Mouse (Mus musculus): ENCODE data around the gene Rpl7l1.
"Not testable (repeated sequence)": the region's sequence is repeated elsewhere in the genome, so short reads cannot be mapped to it uniquely, and the experiment has no call there.

Rpl7l1 gene

GRCm38 (mm10) chr17:46782341-46783221 is at the start of gene Rpl7l1:
TSS of gene Rpl7l1 (minus strand) at chr17:46782672.
- in situ Hi-C loops (cut with MboI, MseI) = no loop called here

DNA sequence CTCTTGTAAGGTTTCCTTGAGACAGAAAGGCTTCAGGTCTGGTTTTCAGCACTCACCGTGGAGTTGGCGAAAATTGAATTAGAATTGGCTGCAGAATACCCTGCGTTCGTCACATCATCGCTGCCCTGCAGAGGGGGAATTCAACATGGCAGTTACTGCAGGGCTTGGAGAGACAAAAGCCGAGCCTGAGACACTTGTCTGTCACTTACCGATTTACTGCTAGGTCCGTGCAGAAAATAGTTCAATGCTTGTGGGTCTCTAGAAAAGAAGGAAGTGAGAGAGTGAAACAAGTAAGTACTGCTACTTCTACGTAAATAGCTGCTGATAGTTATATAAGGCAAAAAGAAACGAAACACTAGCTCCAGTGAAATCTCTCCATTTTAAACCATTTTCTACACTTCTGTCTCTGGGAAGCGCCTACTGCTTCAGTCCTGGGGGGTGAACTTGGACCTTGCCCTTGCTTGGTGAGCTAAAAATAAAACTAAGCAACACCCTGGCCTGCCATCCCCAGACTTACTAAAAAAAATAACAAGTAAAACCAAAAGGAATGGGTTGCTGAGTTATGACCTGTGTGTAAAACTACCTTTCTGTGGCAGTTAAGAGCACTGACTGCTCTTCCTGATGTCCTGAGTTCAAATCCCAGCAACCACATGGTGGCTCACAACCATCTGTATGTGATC is 47.5 kb upstream of the Rpl7l1 start:
- in situ Hi-C loops (cut with MboI, MseI) = no loop called here

GRCm38 (mm10) chr17:46828935-46829334 is 46.5 kb upstream of the Rpl7l1 start:
- in situ Hi-C loops (cut with MboI, MseI) = no loop called here

DNA sequence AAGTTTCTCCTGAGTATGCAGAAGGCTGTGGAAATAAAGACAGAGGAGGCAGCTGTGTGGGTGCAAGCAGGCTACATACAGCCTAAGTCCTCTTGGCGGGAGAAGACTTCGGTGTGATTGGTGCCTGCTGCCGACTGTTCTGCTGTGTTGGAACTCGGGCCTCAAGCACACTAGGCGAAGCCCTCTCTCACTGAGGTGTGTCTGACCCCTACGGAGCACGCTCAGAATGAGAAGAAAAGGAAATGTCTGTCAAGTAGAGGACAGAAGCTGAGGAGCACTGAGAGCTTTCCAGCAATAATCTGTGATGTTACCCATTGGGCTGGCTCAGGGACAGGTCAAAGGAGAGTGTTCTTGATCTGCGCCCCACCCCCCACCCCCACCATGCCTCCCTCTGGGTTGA is 40.6 kb upstream of the Rpl7l1 start:
- in situ Hi-C loops (cut with MboI, MseI) = no loop called here

DNA sequence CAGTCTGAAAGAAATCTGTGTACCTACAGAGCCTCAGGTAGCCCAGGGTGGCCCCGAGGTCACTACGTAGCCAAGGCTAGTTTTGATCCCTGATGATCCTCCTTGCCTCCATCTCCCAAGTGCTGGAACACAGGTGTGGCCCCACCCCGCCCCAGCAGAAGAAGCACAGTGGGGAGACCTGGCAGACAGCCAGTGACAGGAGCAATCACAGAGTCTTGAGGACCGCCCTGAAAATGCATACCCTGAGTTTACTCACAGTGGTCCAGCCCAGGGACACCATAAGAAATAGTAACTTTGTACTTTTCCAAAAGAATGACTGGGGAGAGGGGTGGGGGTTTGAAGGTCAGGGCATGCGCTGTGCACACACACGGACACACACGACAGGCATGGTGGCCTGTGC is 38.2 kb upstream of the Rpl7l1 start:
- in situ Hi-C loops (cut with MboI, MseI) = no loop called here

DNA sequence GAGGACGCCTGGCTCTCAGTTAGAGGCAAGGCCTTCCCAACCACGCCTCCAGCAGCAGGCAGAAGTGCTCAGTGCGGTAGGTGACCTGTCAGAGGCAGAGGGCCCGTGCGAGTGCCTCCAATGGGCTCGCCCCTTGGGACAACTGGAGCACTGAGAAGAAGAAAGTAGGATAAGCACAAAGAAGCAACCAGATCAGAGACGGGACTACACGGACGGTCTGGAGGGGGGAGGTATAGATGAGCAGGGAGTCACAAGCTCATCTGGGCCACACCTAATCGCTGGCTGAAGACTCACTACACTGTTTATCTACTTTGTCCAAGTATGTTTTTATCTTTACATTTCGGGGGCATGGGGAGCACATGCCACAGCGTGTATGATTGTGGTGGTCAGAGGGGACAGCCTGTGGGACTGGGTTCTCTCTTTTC is 35.3 kb upstream of the Rpl7l1 start:
- in situ Hi-C loops (cut with MboI, MseI) = no loop called here

GRCm38 (mm10) chr17:46816306-46816705 is 33.8 kb upstream of the Rpl7l1 start:
- in situ Hi-C loops (cut with MboI, MseI) = no loop called here

DNA sequence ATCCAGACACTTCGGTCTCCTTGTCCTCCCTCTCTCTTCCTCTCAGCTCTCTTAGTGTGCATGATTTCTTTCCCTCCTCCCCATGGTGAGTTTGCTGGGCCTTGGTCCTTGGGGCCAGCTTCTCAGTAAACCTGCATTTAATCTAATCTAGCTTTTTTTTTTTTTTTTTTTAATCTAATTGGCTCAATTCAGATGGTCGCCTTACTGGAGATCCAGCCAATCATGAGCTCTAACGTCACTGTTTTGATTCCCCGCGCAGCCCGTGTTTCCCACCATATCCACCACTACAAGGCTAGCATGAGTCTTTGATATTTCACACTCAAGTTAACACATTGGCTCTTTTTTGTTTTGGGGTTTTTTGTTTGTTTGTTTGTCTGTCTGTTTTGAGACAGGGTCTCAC is 32.0 kb upstream of the Rpl7l1 start:
- in situ Hi-C loops (cut with MboI, MseI) = no loop called here

GRCm38 (mm10) chr17:46813637-46814036 is 31.2 kb upstream of the Rpl7l1 start:
- in situ Hi-C loops (cut with MboI, MseI) = no loop called here

DNA sequence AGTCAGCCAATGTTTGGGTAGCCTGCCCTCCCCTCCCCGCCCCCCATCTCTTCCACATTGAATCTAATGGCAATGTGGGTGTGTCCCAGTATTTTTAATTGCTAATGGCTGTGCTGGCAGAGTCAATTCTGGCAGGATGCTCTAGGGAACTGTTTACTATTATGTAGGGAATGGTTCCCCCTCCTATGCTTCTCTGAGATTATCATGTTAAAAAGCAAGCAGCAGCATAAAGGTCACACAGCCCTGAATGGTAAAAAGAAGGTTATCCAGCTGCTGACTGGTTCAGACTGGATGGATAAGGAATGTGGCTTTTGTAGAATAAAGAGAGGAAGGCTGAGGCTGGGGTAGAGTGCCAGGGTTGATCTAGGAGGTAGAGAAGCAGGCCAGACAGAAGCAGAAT is 30.0 kb upstream of the Rpl7l1 start:
- in situ Hi-C loops (cut with MboI, MseI) = no loop called here

- in situ Hi-C loops (cut with MboI, MseI) = no loop called here
These were observed 28.2 kb upstream of the Rpl7l1 start for GRCm38 (mm10) chr17:46810672-46811071.

DNA sequence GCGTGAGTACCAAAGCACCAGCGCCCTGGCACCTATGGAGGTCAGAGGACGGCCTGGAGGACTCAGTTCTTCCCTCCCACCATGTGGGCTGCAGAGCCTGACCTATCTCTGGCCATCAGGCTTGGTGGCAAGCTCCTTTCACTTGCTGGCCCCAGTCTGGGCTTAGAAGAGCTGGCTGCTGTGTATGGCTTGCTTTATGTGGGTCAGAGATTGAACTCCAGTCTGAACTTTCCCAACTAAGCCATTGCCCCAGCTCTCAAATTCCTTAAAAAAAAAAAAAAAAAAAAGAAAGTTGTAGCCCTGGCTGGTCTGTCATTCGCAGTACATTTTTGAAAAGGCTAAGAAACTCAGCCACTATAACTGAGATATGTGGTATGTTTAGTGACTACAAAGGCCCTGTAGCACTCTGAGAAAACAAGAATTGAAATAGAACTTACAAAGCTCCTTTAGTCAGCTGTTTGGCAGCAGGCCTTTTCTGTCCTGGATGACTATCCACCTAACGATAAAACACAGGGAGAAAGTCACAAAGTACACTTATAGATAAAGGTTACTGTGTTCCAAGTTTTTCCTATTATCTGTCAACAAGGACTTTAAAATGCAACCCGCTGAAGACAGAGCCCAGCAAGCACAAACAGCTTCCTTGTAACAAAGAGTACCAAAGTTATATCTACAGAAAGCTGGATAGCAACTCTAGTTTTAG is 26.8 kb upstream of the Rpl7l1 start:
- in situ Hi-C loops (cut with MboI, MseI) = no loop called here

GRCm38 (mm10) chr17:46808376-46808775 is 25.9 kb upstream of the Rpl7l1 start:
- in situ Hi-C loops (cut with MboI, MseI) = no loop called here

GRCm38 (mm10) chr17:46801761-46802160 is 19.3 kb upstream of the Rpl7l1 start:
- in situ Hi-C loops (cut with MboI, MseI) = no loop called here

GRCm38 (mm10) chr17:46799680-46800079 is 17.2 kb upstream of the Rpl7l1 start:
- in situ Hi-C loops (cut with MboI, MseI) = no loop called here

DNA sequence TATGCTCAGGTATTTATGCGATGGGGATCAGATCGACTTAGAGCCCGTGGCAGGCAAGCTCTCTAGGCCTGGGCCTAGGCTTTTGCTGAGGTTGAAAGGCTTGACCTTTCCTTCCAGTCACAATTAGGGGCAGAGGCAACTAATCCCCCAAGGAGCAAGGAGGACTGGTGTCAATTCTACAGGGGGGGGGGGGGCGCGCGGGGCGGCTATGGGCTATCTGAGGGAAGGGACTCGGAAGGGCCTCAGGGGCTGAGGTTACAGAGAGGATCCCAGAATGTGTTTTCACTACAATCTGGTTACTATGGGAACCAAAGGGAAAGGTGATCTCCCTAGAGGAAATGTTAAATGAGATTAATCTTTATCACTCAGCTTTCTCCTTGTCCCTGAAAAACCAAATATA is 14.9 kb upstream of the Rpl7l1 start:
- in situ Hi-C loops (cut with MboI, MseI) = no loop called here

DNA sequence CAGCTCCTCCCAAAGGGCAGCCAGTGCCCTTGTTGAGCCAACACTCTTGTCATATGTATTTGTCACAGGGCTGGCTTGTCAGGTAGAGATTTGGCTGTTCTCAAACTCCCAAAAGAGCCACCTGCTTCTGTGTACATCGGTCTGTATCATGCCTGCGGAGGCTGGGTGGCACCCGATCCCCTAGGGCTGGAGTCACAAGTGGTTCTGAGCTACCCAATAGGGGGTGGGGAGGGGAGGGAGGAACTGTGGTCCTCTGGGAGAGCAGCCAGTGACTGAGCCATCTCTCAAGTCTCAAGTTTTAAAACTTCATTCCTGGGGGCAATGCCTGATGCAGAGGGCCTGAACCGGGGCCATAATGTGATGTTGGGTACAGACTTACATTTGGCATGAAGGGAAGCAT is 14.3 kb upstream of the Rpl7l1 start:
- in situ Hi-C loops (cut with MboI, MseI) = no loop called here

GRCm38 (mm10) chr17:46792963-46793362 is 10.5 kb upstream of the Rpl7l1 start:
- in situ Hi-C loops (cut with MboI, MseI) = loop anchor here (5.0 kb wide), 1 partner anchor 89 kb away; no protein-coding TSS in a partner anchor

GRCm38 (mm10) chr17:46787974-46788373 is 5.5 kb upstream of the Rpl7l1 start:
- in situ Hi-C loops (cut with MboI, MseI) = not testable (repeated sequence)

DNA sequence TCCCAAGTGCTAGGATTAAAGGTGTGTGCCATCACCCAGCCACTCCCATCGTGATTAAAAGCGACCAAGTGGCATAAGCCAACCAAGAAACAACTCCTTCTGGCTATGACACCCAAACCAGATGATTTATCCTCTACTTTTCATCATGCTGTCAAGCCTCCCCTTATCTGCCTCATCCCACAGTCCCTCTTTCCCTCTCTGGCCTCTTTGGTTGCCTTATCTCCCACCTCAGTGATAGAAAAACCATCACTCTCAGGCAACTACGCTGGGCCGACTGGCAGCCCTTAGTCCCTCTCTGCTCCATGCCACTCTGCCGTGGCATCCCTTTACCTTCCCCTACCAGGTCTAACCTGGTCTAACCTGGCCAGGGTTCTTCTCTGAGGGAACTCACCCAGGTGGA is 4.5 kb upstream of the Rpl7l1 start:
- in situ Hi-C loops (cut with MboI, MseI) = no loop called here

- in situ Hi-C loops (cut with MboI, MseI) = no loop called here
These were observed 722 bp upstream of the Rpl7l1 start for GRCm38 (mm10) chr17:46783222-46783565.

GRCm38 (mm10) chr17:46781876-46782275 is 596 bp downstream of the Rpl7l1 start:
- in situ Hi-C loops (cut with MboI, MseI) = no loop called here
